Mouse (Mus musculus) layer of hippocampus, adult 2 months (tissue): ENCODE measurements around the gene Apoa5. TPM values are rescaled to one million over a fixed set of nuclear protein-coding genes. Genes with fewer than 3 reads are reported as not detected.
A peak's percentile ranks its signal among the peaks of the same experiment; 100 is the strongest.

Experiments used
- DNase-seq, 2 experiments: peaks; one replicate each; pipeline ENCODE4 v3.0.0; 2022; ENCODE audit warnings: low spot score in 2 of 2
- H3K27ac ChIP-seq: fragments of 200-600 bp; 2 replicates; pipeline ENCODE4 v1.8.1; 2022
- H3K4me3 ChIP-seq: fragments of 200-600 bp; 2 replicates; pipeline ENCODE4 v1.8.1; 2022; ENCODE audit warnings: mild to moderate bottlenecking
- CTCF ChIP-seq: fragments of 200-600 bp; conservative IDR thresholded peaks from 2 replicates; pipeline ENCODE4 v1.8.1; 2022; ENCODE audit warnings: antibody characterized with exemption, mild to moderate bottlenecking, moderate library complexity
- total RNA-seq, 2 experiments: library from RNA; stranded (reverse); gene quantifications; 2 replicates each; pipeline ENCODE4 v1.2.3; 2021

Apoa5 gene
- total RNA-seq, 2 experiments from 2014 or later, result not detected

DNA sequence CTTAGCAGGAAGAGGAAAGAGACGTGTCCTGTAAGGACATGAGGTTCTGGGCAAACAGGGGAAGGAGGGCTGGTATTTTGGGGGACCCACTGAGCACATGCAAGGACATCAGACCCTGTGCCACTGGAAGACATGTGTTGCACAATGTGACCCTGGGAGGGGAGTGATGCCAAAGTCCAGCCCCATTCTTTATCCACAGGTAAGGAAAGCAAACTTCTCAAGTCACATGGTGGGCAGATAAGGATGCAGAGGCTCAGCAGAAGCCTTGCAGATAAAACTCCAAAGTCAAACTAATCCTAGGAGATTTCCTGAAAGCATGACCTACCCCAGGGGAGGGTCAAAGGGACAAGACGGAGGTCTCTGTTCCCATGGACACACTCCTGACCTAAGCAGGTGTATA is 26.6 kb upstream of the Apoa5 start:
- no peak for TF ChIP-seq CTCF
- Histone ChIP-seq H3K4me3 (no peak overlapping the region), H3K27ac (no peak overlapping the region)
- no peak for DNase-seq

DNA sequence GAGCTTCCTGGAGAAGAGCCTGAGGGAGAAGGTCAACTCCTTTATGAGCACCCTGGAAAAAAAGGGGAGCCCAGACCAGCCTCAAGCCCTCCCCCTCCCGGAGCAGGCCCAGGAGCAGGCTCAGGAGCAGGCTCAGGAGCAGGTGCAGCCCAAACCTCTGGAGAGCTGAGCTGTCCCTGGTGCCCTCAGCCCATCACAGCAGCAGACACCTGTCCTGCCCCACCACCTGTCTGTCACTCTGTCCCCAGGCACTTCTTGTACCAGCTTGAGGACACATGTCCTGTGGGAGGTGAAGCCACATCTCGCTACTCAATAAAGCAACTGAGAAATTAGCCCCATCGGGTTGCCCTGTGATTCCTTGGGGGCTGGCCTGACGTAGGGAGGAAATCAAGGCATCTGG is 25.3 kb upstream of the Apoa5 start:
- H3K27ac ChIP-seq, result no peak overlapping the region
- no peak for DNase-seq
- no peak for TF ChIP-seq CTCF
- no peak overlapping the region for H3K4me3 ChIP-seq

DNA sequence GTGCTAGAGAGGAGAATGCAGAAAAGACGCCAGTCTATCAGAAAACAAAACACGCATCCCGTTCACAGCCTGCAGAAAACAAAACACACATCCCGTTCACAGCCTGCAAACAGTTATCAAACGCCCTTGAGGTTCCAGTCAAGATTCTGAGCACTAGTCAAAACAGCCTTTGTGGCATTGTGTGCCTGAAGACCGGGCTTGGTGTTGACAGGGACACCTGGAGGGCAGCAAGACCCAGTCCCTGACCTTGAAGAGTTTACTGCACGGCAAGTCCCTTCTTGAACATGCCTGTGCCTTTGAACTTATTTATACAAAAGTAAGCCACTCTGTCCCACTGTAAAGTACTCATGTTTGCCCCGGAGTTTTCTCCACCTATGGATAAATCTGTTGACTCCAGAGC is 24.8 kb upstream of the Apoa5 start:
- no peak for DNase-seq
- H3K27ac ChIP-seq, result no peak overlapping the region
- no peak for TF ChIP-seq CTCF
- H3K4me3 ChIP-seq, result no peak overlapping the region

DNA sequence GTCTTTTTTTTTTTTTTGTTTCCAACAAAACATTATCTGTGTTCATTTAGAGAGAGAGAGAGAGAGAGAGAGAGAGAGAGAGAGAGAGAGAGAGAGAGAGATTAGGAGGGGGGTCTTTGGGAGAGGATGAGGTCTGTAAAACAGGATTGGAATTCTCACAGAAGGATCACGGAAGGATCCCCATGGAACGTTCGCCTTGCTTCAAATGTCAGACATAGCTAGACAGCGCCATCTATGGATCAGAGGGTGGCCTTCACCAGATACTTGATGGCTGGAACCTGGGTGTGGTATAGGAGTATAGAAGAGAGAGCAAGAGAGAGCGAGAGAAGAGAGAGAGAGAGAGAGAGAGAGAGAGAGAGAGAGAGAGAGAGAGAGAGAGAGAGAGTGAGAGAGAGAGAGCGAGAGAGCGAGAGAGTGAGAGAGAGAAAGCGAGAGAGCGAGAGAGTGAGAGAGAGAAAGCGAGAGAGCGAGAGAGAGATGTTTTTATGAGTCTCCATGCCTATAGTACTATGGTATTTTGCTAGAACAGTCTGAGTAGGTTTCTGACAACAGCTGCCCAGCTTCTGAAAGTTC is 21.6 kb upstream of the Apoa5 start:
- Histone ChIP-seq H3K27ac (no peak overlapping the region), H3K4me3 (no peak overlapping the region)
- DNase-seq, result peak; percentile 51 to 76
- peak; percentile 77 for TF ChIP-seq CTCF

DNA sequence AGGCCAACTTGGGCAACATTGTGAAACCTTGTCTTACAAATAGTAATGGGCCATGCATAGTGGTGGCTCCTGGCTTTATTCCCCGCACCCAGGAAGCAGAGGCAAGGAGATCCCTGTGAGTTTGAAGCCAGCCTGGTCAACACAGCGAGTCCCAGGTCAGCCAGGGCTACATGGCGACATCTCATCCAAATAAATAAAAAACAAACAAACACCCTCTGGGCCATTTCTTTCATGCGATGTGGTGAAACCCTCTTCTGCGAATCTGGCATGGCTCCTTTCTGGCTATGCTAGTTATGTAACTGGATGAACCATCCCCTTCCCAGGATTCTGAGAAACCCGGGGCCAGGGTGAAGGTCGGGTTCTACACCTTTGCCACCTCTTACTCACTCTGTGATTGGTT is 12.3 kb upstream of the Apoa5 start:
- Histone ChIP-seq H3K27ac (no peak overlapping the region), H3K4me3 (no peak overlapping the region)
- TF ChIP-seq CTCF, result no peak
- DNase-seq, result no peak

DNA sequence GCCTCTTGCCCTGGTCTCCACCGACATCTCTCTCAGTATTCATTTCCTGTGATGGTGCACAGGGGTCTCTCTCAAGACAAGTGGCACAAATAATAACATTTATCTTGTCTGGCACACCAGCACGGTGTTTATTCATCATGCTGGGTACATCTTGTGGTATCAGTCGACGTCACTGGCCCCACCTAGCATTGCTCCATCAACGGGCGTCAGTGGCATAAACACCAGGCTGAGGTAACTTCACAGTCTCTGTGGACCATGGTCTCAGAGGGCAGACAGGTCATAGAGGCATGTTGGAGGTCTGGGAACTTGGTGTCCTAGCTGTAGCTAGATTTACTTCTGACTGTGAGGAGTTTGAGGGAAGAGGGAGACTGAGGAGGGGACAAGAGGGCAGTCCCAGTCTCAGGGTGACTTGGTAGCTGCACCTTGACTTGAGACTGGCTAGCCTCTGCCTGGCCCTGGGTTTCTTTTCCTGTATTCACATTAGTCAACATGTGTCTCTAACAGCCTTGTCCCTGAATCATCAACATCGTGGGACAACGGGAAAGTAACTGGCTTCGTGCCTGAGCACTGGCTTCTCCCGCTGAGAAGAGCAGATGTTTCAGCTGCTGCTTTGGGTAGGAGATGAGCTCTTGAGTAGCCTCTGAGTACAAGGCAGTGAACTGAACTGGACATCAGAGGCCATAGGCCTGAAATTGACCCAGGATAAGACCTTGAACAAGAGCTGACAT is 11.6 kb upstream of the Apoa5 start:
- Histone ChIP-seq H3K27ac (no peak overlapping the region), H3K4me3 (no peak overlapping the region)
- TF ChIP-seq CTCF, result no peak
- no peak for DNase-seq

GRCm38 (mm10) chr9:46257546-46257945 is 10.9 kb upstream of the Apoa5 start:
- Histone ChIP-seq H3K27ac (no peak overlapping the region), H3K4me3 (no peak overlapping the region)
- no peak for TF ChIP-seq CTCF
- DNase-seq, result no peak

- TF ChIP-seq CTCF, result no peak
- no peak for DNase-seq
- Histone ChIP-seq H3K4me3 (no peak overlapping the region), H3K27ac (no peak overlapping the region)
Measured at GRCm38 (mm10) chr9:46259111-46259510, 9.3 kb upstream of the Apoa5 start.

DNA sequence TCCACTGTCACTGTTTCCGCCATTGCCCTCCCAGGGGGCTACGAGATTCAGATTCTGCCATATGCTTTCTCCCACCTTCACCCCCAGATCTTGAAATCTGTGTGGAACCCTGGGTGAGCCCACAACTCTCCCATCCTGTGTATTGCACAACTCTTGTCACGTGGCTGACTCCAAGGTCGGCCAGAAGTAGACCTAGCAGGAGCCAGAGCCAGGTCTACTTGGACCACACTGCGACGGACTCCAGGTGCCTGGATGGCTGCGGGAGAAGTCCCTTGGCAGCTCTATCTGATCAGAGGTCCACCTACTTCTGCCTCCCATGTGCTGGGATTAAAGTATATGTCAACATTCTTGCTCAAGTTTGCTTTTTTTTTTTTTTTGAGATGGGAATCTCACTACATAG is 7.3 kb upstream of the Apoa5 start:
- no peak overlapping the region for H3K4me3 ChIP-seq
- no peak overlapping the region for H3K27ac ChIP-seq
- TF ChIP-seq CTCF, result no peak
- DNase-seq, result no peak

DNA sequence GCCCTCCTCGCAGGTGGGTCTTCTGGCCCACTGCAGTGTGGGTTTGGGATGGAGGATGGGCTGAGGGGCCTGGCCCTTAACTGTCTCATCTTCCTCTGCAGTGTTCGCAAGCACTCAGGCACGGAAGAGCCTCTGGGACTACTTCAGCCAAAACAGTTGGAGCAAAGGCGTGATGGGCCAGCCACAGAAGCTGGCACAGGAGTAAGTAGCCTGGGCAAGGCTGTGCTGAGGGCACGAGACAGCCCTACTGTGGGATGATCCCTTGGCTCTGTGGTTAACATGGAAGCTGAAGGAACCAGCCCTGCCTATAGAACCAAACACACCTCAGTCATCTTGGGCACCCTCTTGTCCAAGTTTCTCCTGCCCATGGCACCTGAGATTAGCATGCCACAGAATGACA is 692 bp downstream of the Apoa5 start:
- TF ChIP-seq CTCF, result no peak

DNA sequence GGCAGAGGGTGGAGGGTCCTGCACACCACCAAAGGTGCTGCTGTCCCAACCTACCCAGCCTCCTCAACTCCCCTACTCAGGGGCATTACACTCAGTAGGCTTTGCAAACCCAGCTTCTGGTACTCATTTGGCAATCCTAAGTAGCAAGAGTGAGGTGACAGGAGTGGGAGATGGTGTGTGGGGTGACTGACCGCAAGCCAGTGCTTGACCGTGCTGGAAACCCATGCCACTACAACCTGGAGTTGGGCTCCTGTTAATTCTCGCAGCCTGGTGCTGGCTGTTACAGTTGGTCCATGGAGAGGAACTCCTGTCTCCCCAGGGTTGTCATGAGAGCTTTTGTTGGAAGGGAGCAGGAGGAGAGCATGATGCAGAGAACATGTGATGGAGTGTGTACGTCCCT is 2.3 kb downstream of the Apoa5 start:
- TF ChIP-seq CTCF, result no peak

More for the DNA sequence above, 692 bp downstream of the Apoa5 start:
- Histone ChIP-seq H3K4me3 (no peak overlapping the region), H3K27ac (no peak overlapping the region)
- no peak for DNase-seq

DNA sequence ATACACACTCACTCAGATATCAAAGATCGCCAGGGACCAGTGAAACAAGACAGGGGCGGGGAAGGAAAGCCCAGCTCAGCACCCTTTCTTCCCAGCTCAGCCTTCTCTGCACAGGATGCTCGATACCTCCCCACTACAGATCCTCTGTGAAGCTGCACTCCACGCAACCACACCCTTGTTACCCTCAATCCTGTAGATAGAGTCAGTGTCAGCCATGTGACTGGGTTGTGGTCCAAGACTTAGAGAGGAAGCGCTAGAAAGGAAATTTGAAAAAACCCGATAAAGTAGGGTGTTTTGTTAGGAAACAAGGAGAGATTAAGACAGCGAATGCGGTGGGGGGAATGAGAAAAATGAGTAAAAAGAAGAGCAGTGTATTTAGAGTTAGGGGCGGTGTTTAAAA is 3.6 kb downstream of the Apoa5 start:
- Histone ChIP-seq H3K4me3 (no peak overlapping the region), H3K27ac (no peak overlapping the region)
- no peak for TF ChIP-seq CTCF
- no peak for DNase-seq

More for the DNA sequence above, 2.3 kb downstream of the Apoa5 start:
- Histone ChIP-seq H3K27ac (no peak overlapping the region), H3K4me3 (no peak overlapping the region)
- DNase-seq, result no peak

DNA sequence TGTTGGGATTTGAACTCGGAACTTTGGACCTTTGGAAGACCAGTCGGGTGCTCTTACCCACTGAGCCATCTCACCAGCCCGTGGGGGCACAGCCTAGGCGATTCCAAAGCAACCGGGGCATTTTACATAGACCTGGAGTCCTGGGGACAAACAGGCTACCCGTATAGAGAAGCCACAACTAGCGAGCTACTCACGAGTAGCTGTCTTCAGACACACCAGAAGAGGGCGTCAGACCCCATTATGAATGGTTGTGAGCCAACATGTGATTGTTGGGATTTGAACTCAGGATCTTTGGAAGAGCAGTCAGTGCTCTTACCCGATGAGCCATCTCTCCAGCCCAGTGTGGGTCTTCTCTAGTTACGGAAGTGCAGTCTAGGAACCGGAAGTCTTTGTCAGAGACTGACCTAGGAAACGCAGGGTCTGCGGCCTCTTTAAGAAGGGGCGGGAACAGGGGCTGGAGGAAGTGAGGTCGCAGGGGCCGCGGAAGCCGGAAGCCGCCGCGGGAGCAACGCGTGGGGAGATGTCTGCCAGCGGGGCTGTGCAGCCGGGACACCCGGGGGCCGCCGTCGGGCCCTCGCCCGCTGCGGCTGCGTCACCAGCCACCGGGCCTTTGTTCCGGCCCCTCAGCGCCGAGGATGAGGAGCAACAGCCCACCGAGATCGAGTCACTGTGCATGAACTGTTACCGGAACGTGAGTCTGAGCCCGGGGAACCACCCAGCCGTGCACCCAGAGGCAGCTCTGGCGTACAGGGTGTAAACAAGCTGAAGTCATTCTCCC is 4.4 kb downstream of the Apoa5 start, which contains the start of gene Zpr1:
TSS of gene Zpr1 (plus strand) at position 388 of the 778 bp plus-strand sequence.
- Histone ChIP-seq H3K4me3 (peak within 1 kb of the TSS; percentile 70), H3K27ac (peak within 1 kb of the TSS; percentile 82)
- TF ChIP-seq CTCF, result peak; percentile 70
- DNase-seq, result peak; percentile 85 to 93
